Mouse (Mus musculus) bone marrow macrophage, adult 2 months (primary cell): ENCODE results near the gene Atg9a.

Experiments
- CTCF ChIP-seq: IDR thresholded peaks from 2 replicates; pipeline ENCODE4 v1.5.1; 2012; ENCODE audit warnings: low read depth, mild to moderate bottlenecking, low read length, moderate library complexity
- POLR2A ChIP-seq: IDR thresholded peaks from 2 replicates; pipeline ENCODE4 v1.6.1; 2012; ENCODE audit warnings: mild to moderate bottlenecking, low read depth, low read length, borderline replicate concordance

GRCm38 (mm10) chr1:75148727-75149126, 43.3 kb downstream of the Atg9a start:
- TF ChIP-seq CTCF, result no peak
- TF ChIP-seq POLR2A, result no peak
